Mouse (Mus musculus): ENCODE measurements at regions not wholly inside any gene's neighbourhood (a gene's known extent, or its start where the extent isn't known, plus 50 kb on each side); places are given as distances from the start of the nearest gene placed in this dataset.

GRCm38 (mm10) chr13:107904851-107905250 is 139.4 kb upstream of the Smim15 start:
- no peak for ATAC-seq (ENCODE audit: poor library complexity, severe bottlenecking)

GRCm38 (mm10) chr13:107904051-107904740 is 140.1 kb upstream of the Smim15 start:
- ATAC-seq (ENCODE audit: poor library complexity, severe bottlenecking): peak; percentile 10; the same call in 1 of the 2 replicates

- ATAC-seq (ENCODE audit: poor library complexity, severe bottlenecking): peak; percentile 82
Measured at GRCm38 (mm10) chr13:107903150-107903959, 140.9 kb upstream of the Smim15 start.

- ATAC-seq (ENCODE audit: poor library complexity, severe bottlenecking): no peak
Measured at GRCm38 (mm10) chr13:107902800-107903149, 141.5 kb upstream of the Smim15 start.

GRCm38 (mm10) chr13:107899600-107900229 is 144.5 kb upstream of the Smim15 start:
- ATAC-seq (ENCODE audit: poor library complexity, severe bottlenecking): peak; percentile 55

GRCm38 (mm10) chr13:107897646-107898045 is 146.6 kb upstream of the Smim15 start:
- ATAC-seq (ENCODE audit: poor library complexity, severe bottlenecking): no peak

GRCm38 (mm10) chr13:107897184-107897583 is 147.1 kb upstream of the Smim15 start:
- peak; percentile 15; the same call in 1 of the 2 replicates for ATAC-seq (ENCODE audit: poor library complexity, severe bottlenecking)

GRCm38 (mm10) chr13:107893581-107894183 is 150.6 kb upstream of the Smim15 start:
- no peak for ATAC-seq (ENCODE audit: poor library complexity, severe bottlenecking)

- no peak for ATAC-seq (ENCODE audit: poor library complexity, severe bottlenecking)
Measured at GRCm38 (mm10) chr13:107893081-107893480, 151.2 kb upstream of the Smim15 start.

- no peak for ATAC-seq (ENCODE audit: poor library complexity, severe bottlenecking)
Measured at GRCm38 (mm10) chr13:107891946-107892345, 152.3 kb upstream of the Smim15 start.

- ATAC-seq (ENCODE audit: poor library complexity, severe bottlenecking): peak; percentile 5
Measured at GRCm38 (mm10) chr13:107890866-107891821, 153.1 kb upstream of the Smim15 start.

GRCm38 (mm10) chr13:107889985-107890865 is 154.0 kb upstream of the Smim15 start:
- ATAC-seq (ENCODE audit: poor library complexity, severe bottlenecking): peak; percentile 73

- no peak for ATAC-seq (ENCODE audit: poor library complexity, severe bottlenecking)
Measured at GRCm38 (mm10) chr13:107889588-107889984, 154.7 kb upstream of the Smim15 start.

- ATAC-seq (ENCODE audit: poor library complexity, severe bottlenecking): peak; percentile 31
Measured at GRCm38 (mm10) chr13:107888571-107889451, 155.4 kb upstream of the Smim15 start.

GRCm38 (mm10) chr13:107888231-107888555 is 156.1 kb upstream of the Smim15 start:
- ATAC-seq (ENCODE audit: poor library complexity, severe bottlenecking): no peak

- no peak for ATAC-seq (ENCODE audit: poor library complexity, severe bottlenecking)
Measured at GRCm38 (mm10) chr13:107887366-107888230, 156.6 kb upstream of the Smim15 start.

- ATAC-seq (ENCODE audit: poor library complexity, severe bottlenecking): no peak
Measured at GRCm38 (mm10) chr13:107884836-107885235, 159.4 kb upstream of the Smim15 start.

Data from megakaryocyte, adult 5-6 weeks (primary cell).